Mouse (Mus musculus): ENCODE measurements at regions not wholly inside any gene's neighbourhood (a gene's known extent, or its start where the extent isn't known, plus 50 kb on each side); places are given as distances from the start of the nearest gene placed in this dataset.

- no peak for TF ChIP-seq POLR2A (IDR thresholded peaks at IDR 0.05; ENCODE audit: insufficient read depth, low read depth, low read length)
- TF ChIP-seq CTCF (IDR thresholded peaks at IDR 0.05), result no peak
- TF ChIP-seq EP300 (IDR thresholded peaks at IDR 0.05; ENCODE audit: insufficient read depth, low read depth, low read length), result no peak
These were observed 190.9 kb downstream of the Adgrd1 start for GRCm38 (mm10) chr5:129287481-129287880.
